Mouse (Mus musculus) cortical plate, adult 2 months (tissue): ENCODE data around the gene Lrrn4cl.

ENCODE experiments used
- CTCF ChIP-seq: fragments of 200-500 bp; IDR thresholded peaks from 2 replicates; pipeline ENCODE4 v1.5.1; 2011; ENCODE audit warnings: mild to moderate bottlenecking, control low read depth, low read length; ENCODE audit not compliant: insufficient read depth; ENCODE audit errors: extremely low read depth
- POLR2A ChIP-seq: fragments of 200-500 bp; IDR thresholded peaks from 2 replicates; pipeline ENCODE4 v1.6.1; 2011; ENCODE audit warnings: mild to moderate bottlenecking, low read length, control low read depth; ENCODE audit not compliant: insufficient read depth; ENCODE audit errors: extremely low read depth

GRCm38 (mm10) chr19:8819596-8820423, 30.8 kb upstream of the Lrrn4cl start, which contains the start of gene Hnrnpul2:
- no peak for TF ChIP-seq CTCF
- peak; percentile 94 for TF ChIP-seq POLR2A
